Mouse (Mus musculus): Measurements from ENCODE around the gene Cers3. TPM values are rescaled to one million over a fixed set of nuclear protein-coding genes. Genes with fewer than 3 reads are reported as not detected.

Cers3 gene
- polyA plus RNA-seq, 1 experiment from 2014 or later: 0.08 TPM

DNA sequence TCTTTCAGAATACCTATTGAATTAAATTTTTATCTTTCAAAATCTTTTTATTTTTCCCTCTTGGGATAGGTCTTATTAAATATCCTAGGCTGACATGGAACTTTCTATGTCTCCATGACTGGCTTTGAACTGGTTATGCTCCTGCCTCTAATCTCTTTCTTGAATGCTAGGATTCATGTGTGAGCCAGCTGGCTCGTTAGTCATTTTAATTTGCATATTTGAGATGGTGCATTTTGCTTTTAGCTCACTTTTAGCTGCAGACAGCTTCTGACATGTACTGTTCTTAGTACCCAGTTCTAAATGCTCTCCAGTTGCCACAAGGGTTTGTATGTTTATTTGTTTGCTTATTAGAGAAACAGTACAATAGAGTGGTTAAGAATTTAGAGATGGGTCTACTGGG, 114.3 kb downstream of the Cers3 start:
- Histone ChIP-seq H3K4me1 (ENCODE audit: control insufficient read depth, low read depth, low read length) (no peaks in the 10 kb centered on the region), H3K36me3 (ENCODE audit: control insufficient read depth, insufficient read depth) (no peaks in the 10 kb centered on the region), H3K9me3 (replicated peaks; ENCODE audit: control insufficient read depth, low read length) (no peaks in the 10 kb centered on the region), H3K9ac (ENCODE audit: low read depth, low read length) (no peak overlapping the region), H3K27me3 (ENCODE audit: control insufficient read depth, insufficient read depth, low read depth, low read length) (no peaks in the 10 kb centered on the region), H3K4me3 (ENCODE audit: low read depth, low read length) (no peak overlapping the region), H3K4me2 (ENCODE audit: low read depth, low read length) (no peak overlapping the region), H3K27ac (ENCODE audit: low read length) (no peak overlapping the region)
- ATAC-seq (ENCODE audit: low read depth): no peak
- 38% methylated on average over 1 of the region's 1 CpGs for WGBS (ENCODE audit: insufficient replicate concordance)

- H3K4me1 ChIP-seq (ENCODE audit: control insufficient read depth, low read depth, low read length): no peaks in the 10 kb centered on the region
- ATAC-seq (ENCODE audit: low read depth): no peak
- H3K4me2 ChIP-seq (ENCODE audit: low read depth, low read length): no peak overlapping the region
- H3K4me3 ChIP-seq (ENCODE audit: low read depth, low read length): no peak overlapping the region
- no peaks in the 10 kb centered on the region for H3K27me3 ChIP-seq (ENCODE audit: control insufficient read depth, insufficient read depth, low read depth, low read length)
- H3K9me3 ChIP-seq (replicated peaks; ENCODE audit: control insufficient read depth, low read length): no peaks in the 10 kb centered on the region
- H3K9ac ChIP-seq (ENCODE audit: low read depth, low read length): no peak overlapping the region
- 53% methylated on average over 12 of the region's 12 CpGs for WGBS (ENCODE audit: insufficient replicate concordance)
- H3K36me3 ChIP-seq (ENCODE audit: control insufficient read depth, insufficient read depth): no peaks in the 10 kb centered on the region
- no peak overlapping the region for H3K27ac ChIP-seq (ENCODE audit: low read length)
Observed at GRCm38 (mm10) chr7:66858247-66859075, 115.2 kb downstream of the Cers3 start.

DNA sequence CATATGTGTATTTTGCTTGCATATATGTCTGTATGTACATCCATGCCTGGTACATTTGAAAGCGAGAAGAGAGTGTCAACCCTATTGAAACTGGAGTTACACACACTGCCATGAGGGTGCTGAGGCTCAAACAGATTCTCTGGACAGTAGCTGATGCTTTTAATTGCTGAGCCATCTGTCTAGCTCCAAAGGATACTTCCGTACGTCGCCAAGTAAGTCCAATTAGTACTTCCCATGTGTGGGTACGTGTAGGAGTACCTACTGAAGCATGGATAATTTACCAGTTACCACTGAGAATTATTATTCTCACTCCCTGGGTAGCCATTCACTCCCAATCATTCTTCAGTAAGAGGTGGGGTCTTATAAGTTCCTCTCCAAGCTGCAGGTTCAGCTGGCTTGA, 115.9 kb downstream of the Cers3 start:
- no peak for ATAC-seq (ENCODE audit: low read depth)
- 78% methylated on average over 5 of the region's 5 CpGs for WGBS (ENCODE audit: insufficient replicate concordance)
- Histone ChIP-seq H3K4me3 (ENCODE audit: low read depth, low read length) (no peak overlapping the region), H3K4me2 (ENCODE audit: low read depth, low read length) (no peak overlapping the region), H3K27me3 (ENCODE audit: control insufficient read depth, insufficient read depth, low read depth, low read length) (no peaks in the 10 kb centered on the region), H3K4me1 (ENCODE audit: control insufficient read depth, low read depth, low read length) (no peaks in the 10 kb centered on the region), H3K9me3 (replicated peaks; ENCODE audit: control insufficient read depth, low read length) (no peaks in the 10 kb centered on the region), H3K9ac (ENCODE audit: low read depth, low read length) (no peak overlapping the region), H3K36me3 (ENCODE audit: control insufficient read depth, insufficient read depth) (no peaks in the 10 kb centered on the region), H3K27ac (ENCODE audit: low read length) (no peak overlapping the region)

- Histone ChIP-seq H3K27ac (ENCODE audit: low read length) (no peak overlapping the region), H3K27me3 (ENCODE audit: control insufficient read depth, insufficient read depth, low read depth, low read length) (no peaks in the 10 kb centered on the region), H3K4me2 (ENCODE audit: low read depth, low read length) (no peak overlapping the region), H3K9ac (ENCODE audit: low read depth, low read length) (no peak overlapping the region), H3K36me3 (ENCODE audit: control insufficient read depth, insufficient read depth) (no peaks in the 10 kb centered on the region), H3K9me3 (replicated peaks; ENCODE audit: control insufficient read depth, low read length) (no peaks in the 10 kb centered on the region), H3K4me1 (ENCODE audit: control insufficient read depth, low read depth, low read length) (no peaks in the 10 kb centered on the region), H3K4me3 (ENCODE audit: low read depth, low read length) (no peak overlapping the region)
- WGBS (ENCODE audit: insufficient replicate concordance): 52% methylated on average over 19 of the region's 19 CpGs
- no peak for ATAC-seq (ENCODE audit: low read depth)
Observed at GRCm38 (mm10) chr7:66866944-66867718, 123.8 kb downstream of the Cers3 start.

DNA sequence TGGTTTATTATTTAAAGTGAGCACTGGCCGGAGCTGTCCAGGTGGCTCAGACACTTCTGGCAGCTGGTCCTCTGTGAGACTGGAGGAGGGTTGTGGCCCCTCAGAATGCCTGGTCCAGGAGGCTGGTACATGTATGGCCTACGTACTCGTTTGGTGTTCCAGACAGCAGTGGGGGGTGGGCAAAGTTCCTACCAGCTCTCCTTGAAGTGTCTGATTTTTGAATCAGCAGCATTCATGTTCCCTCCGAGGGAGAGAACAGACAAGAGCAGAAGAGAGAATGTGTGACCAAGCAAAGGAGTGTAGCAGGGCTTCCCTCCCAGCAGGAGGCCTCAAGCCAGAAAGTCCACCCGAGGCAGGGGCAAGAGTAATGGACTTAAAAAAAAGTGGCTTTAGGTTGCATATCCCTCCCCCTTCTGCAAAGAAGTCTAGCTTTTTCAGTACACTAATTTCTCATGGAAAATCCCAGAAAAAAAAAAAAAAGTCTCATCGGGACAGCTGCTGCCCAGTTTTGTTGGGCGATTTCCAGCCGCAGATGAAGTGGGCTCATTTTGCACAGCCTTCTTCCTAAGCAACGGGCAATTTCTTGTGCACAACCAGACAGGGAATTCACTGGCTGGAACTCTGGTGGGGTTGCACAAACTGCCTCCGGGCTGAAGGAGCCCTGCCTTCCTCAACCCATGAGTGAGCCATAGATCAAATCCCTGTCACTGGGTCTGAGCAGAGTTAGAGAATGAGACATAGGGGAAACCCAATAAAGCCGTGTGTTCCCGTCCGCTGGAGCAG, 124.6 kb downstream of the Cers3 start:
- no peak overlapping the region for H3K27ac ChIP-seq (ENCODE audit: low read length)
- no peaks in the 10 kb centered on the region for H3K4me1 ChIP-seq (ENCODE audit: control insufficient read depth, low read depth, low read length)
- no peaks in the 10 kb centered on the region for H3K27me3 ChIP-seq (ENCODE audit: control insufficient read depth, insufficient read depth, low read depth, low read length)
- 71% methylated on average over 13 of the region's 13 CpGs for WGBS (ENCODE audit: insufficient replicate concordance)
- ATAC-seq (ENCODE audit: low read depth): no peak
- no peak overlapping the region for H3K4me3 ChIP-seq (ENCODE audit: low read depth, low read length)
- H3K4me2 ChIP-seq (ENCODE audit: low read depth, low read length): no peak overlapping the region
- H3K9me3 ChIP-seq (replicated peaks; ENCODE audit: control insufficient read depth, low read length): no peaks in the 10 kb centered on the region
- H3K36me3 ChIP-seq (ENCODE audit: control insufficient read depth, insufficient read depth): no peaks in the 10 kb centered on the region
- H3K9ac ChIP-seq (ENCODE audit: low read depth, low read length): no peak overlapping the region

GRCm38 (mm10) chr7:66871520-66871919, 128.2 kb downstream of the Cers3 start:
- Histone ChIP-seq H3K4me2 (ENCODE audit: low read depth, low read length) (no peak overlapping the region), H3K9me3 (replicated peaks; ENCODE audit: control insufficient read depth, low read length) (no peaks in the 10 kb centered on the region), H3K27ac (ENCODE audit: low read length) (no peak overlapping the region), H3K4me3 (ENCODE audit: low read depth, low read length) (no peak overlapping the region), H3K4me1 (ENCODE audit: control insufficient read depth, low read depth, low read length) (no peaks in the 10 kb centered on the region), H3K36me3 (ENCODE audit: control insufficient read depth, insufficient read depth) (no peaks in the 10 kb centered on the region), H3K9ac (ENCODE audit: low read depth, low read length) (no peak overlapping the region), H3K27me3 (ENCODE audit: control insufficient read depth, insufficient read depth, low read depth, low read length) (no peaks in the 10 kb centered on the region)
- 48% methylated on average over 7 of the region's 7 CpGs for WGBS (ENCODE audit: insufficient replicate concordance)
- ATAC-seq (ENCODE audit: low read depth): no peak

- no peak for ATAC-seq (ENCODE audit: low read depth)
- no peak overlapping the region for H3K27ac ChIP-seq (ENCODE audit: low read length)
- H3K27me3 ChIP-seq (ENCODE audit: control insufficient read depth, insufficient read depth, low read depth, low read length): no peaks in the 10 kb centered on the region
- no peaks in the 10 kb centered on the region for H3K9me3 ChIP-seq (replicated peaks; ENCODE audit: control insufficient read depth, low read length)
- H3K4me1 ChIP-seq (ENCODE audit: control insufficient read depth, low read depth, low read length): no peaks in the 10 kb centered on the region
- H3K9ac ChIP-seq (ENCODE audit: low read depth, low read length): no peak overlapping the region
- H3K4me2 ChIP-seq (ENCODE audit: low read depth, low read length): no peak overlapping the region
- H3K36me3 ChIP-seq (ENCODE audit: control insufficient read depth, insufficient read depth): no peaks in the 10 kb centered on the region
- WGBS (ENCODE audit: insufficient replicate concordance): 73% methylated on average over 14 of the region's 14 CpGs
- no peak overlapping the region for H3K4me3 ChIP-seq (ENCODE audit: low read depth, low read length)
Observed at GRCm38 (mm10) chr7:66871940-66872511, 128.7 kb downstream of the Cers3 start.

- 57% methylated on average over 2 of the region's 2 CpGs for WGBS (ENCODE audit: insufficient replicate concordance)
- H3K4me2 ChIP-seq (ENCODE audit: low read depth, low read length): no peak overlapping the region
Observed at GRCm38 (mm10) chr7:66873235-66873634, 129.9 kb downstream of the Cers3 start.

More at GRCm38 (mm10) chr7:66873235-66873634, 129.9 kb downstream of the Cers3 start:
- no peaks in the 10 kb centered on the region for H3K27me3 ChIP-seq (ENCODE audit: control insufficient read depth, insufficient read depth, low read depth, low read length)
- H3K4me1 ChIP-seq (ENCODE audit: control insufficient read depth, low read depth, low read length): no peaks in the 10 kb centered on the region
- H3K4me3 ChIP-seq (ENCODE audit: low read depth, low read length): no peak overlapping the region
- no peak overlapping the region for H3K9ac ChIP-seq (ENCODE audit: low read depth, low read length)
- no peak for ATAC-seq (ENCODE audit: low read depth)
- no peaks in the 10 kb centered on the region for H3K36me3 ChIP-seq (ENCODE audit: control insufficient read depth, insufficient read depth)
- no peak overlapping the region for H3K27ac ChIP-seq (ENCODE audit: low read length)
- H3K9me3 ChIP-seq (replicated peaks; ENCODE audit: control insufficient read depth, low read length): no peaks in the 10 kb centered on the region
